Mouse (Mus musculus): ENCODE data around the gene Zfp688. TPM values are rescaled to one million over a fixed set of nuclear protein-coding genes. Genes with fewer than 3 reads are reported as not detected.
"Not testable (repeated sequence)": the region's sequence is repeated elsewhere in the genome, so short reads cannot be mapped to it uniquely, and the experiment has no call there.

Gene Zfp688
- total and polyA plus RNA-seq, 2 experiments from 2014 or later = 22.1 to 33.2 TPM

DNA sequence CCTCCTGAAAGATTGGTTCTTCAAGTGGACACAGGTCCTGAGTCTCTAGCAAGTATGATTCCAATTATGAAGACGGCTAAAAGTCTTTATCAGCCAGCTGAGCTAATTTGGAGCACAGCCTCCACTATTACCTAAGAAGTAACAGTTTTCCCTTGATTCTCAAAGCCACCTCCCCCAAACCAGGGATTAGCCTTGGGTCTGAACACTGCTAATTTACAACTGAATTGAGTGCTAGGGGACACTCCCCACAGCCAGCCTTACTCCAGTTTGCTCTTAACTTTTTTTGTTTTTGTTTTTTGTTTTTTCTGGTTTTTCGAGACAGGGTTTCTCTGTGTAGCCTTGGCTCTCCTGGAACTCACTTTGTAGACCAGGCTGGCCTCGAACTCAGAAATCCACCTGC is 43.3 kb upstream of the Zfp688 start:
- H3K27me3 ChIP-seq (ENCODE audit: insufficient read depth, low read length) = no peaks in the 10 kb centered on the region
- H3K4me3 ChIP-seq (ENCODE audit: low read length) = no peak overlapping the region
- H3K9me3 ChIP-seq (ENCODE audit: low read length) = no peaks in the 10 kb centered on the region
- H3K27ac ChIP-seq = no peak overlapping the region
- no peak overlapping the region for H3K9ac ChIP-seq (replicated peaks; ENCODE audit: low read length)
- no peak for TF ChIP-seq CTCF (IDR thresholded peaks at IDR 0.05; ENCODE audit: low read depth)
- H3K36me3 ChIP-seq (ENCODE audit: insufficient read depth, low read length) = peaks cover 5% of the 10 kb centered on the region; the same call in 1 of the 2 replicates
- DNase-seq (ENCODE audit: low spot score) = no peak
- H3K4me1 ChIP-seq (ENCODE audit: insufficient read depth, low read length) = 0 out of 2 replicates have a peak, but pooled peaks cover 4% of the 10 kb centered on the region
- WGBS = 97% methylated on average over 3 of the region's 3 CpGs
- ATAC-seq = no peak
- no peak overlapping the region for H3K4me2 ChIP-seq (ENCODE audit: low read depth, low read length)

DNA sequence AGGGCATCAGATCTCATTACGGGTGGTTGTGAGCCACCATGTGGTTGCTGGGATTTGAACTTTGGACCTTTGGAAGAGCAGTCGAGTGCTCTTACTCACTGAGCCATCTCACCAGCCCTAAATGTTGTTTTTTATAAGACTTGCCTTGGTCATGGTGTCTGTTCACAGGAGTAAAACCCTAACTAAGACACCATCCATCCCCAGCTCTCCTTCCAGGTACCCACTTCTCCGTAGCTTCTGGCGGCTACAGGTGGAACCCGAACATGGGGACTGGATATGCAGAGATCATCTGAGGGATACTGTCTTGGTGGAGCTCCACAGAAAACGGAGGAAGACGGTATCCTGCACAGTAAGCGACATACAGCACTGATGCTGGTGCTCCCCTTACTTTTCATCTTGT is 37.4 kb upstream of the Zfp688 start, which contains the start of gene Prr14:
Gene Prr14 (plus strand): TSS at position 301 of the 400 bp plus-strand sequence.
- H3K36me3 ChIP-seq (ENCODE audit: insufficient read depth, low read length); H3K9me3 ChIP-seq (ENCODE audit: low read length); H3K4me2 ChIP-seq (ENCODE audit: low read depth, low read length); H3K27me3 ChIP-seq (ENCODE audit: insufficient read depth, low read length); DNase-seq (ENCODE audit: low spot score); H3K9ac ChIP-seq (replicated peaks; ENCODE audit: low read length); H3K4me3 ChIP-seq (ENCODE audit: low read length); H3K4me1 ChIP-seq (ENCODE audit: insufficient read depth, low read length); H3K27ac ChIP-seq; ATAC-seq: not testable (repeated sequence)
- WGBS = 95% methylated on average over 8 of the region's 8 CpGs

- not testable (repeated sequence) for H3K27ac ChIP-seq; H3K36me3 ChIP-seq (ENCODE audit: insufficient read depth, low read length); ATAC-seq; H3K9ac ChIP-seq (replicated peaks; ENCODE audit: low read length); H3K4me1 ChIP-seq (ENCODE audit: insufficient read depth, low read length); H3K4me2 ChIP-seq (ENCODE audit: low read depth, low read length); H3K27me3 ChIP-seq (ENCODE audit: insufficient read depth, low read length); DNase-seq (ENCODE audit: low spot score); H3K9me3 ChIP-seq (ENCODE audit: low read length); H3K4me3 ChIP-seq (ENCODE audit: low read length)
- WGBS = 78% methylated on average over 3 of the region's 3 CpGs
These were observed 36.7 kb upstream of the Zfp688 start for GRCm38 (mm10) chr7:127458371-127459122.

- DNase-seq (ENCODE audit: low spot score) = no peak
- Histone ChIP-seq H3K4me3 (ENCODE audit: low read length) (no peak overlapping the region), H3K4me1 (ENCODE audit: insufficient read depth, low read length) (peaks cover 13% of the 10 kb centered on the region), H3K27ac (no peak overlapping the region), H3K9ac (replicated peaks; ENCODE audit: low read length) (no peak overlapping the region), H3K4me2 (ENCODE audit: low read depth, low read length) (no peak overlapping the region), H3K27me3 (ENCODE audit: insufficient read depth, low read length) (no peaks in the 10 kb centered on the region), H3K36me3 (ENCODE audit: insufficient read depth, low read length) (no peaks in the 10 kb centered on the region; the same call in 1 of the 2 replicates), H3K9me3 (ENCODE audit: low read length) (no peaks in the 10 kb centered on the region)
- no peak for ATAC-seq
- TF ChIP-seq CTCF (IDR thresholded peaks at IDR 0.05; ENCODE audit: low read depth) = no peak
- WGBS = 97% methylated on average over 7 of the region's 7 CpGs
These were observed 33.0 kb upstream of the Zfp688 start for GRCm38 (mm10) chr7:127454905-127455304.

DNA sequence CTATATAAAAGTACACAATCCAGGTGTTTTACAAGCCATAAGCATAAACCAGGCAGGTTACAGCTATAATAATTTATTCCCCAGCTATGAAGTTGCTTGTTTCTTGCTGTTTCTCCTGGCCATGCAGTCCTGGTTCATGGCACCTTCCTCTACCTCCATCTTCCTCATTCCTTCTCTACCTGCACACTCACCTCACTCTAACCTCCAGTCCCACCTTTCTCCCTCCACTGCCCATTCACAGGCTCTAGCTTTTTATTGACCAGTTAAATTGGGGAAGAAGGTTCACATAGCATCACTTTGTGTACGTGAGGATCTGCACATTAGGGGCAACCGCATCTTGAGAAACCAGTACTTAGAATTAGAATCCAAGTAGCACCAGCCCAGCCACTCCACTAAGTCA is 31.2 kb upstream of the Zfp688 start:
- no peak overlapping the region for H3K27ac ChIP-seq
- no peak for DNase-seq (ENCODE audit: low spot score)
- no peak for ATAC-seq
- H3K9me3 ChIP-seq (ENCODE audit: low read length) = no peaks in the 10 kb centered on the region
- no peaks in the 10 kb centered on the region; the same call in 1 of the 2 replicates for H3K36me3 ChIP-seq (ENCODE audit: insufficient read depth, low read length)
- 97% methylated on average over 2 of the region's 2 CpGs for WGBS
- no peak for TF ChIP-seq CTCF (IDR thresholded peaks at IDR 0.05; ENCODE audit: low read depth)
- H3K27me3 ChIP-seq (ENCODE audit: insufficient read depth, low read length) = no peaks in the 10 kb centered on the region
- no peak overlapping the region for H3K4me3 ChIP-seq (ENCODE audit: low read length)
- peaks cover 19% of the 10 kb centered on the region for H3K4me1 ChIP-seq (ENCODE audit: insufficient read depth, low read length)
- no peak overlapping the region for H3K4me2 ChIP-seq (ENCODE audit: low read depth, low read length)
- H3K9ac ChIP-seq (replicated peaks; ENCODE audit: low read length) = no peak overlapping the region

GRCm38 (mm10) chr7:127449966-127450365 is 28.1 kb upstream of the Zfp688 start:
- ATAC-seq (no peak), DNase-seq (ENCODE audit: low spot score) (no peak)
- peak overlapping the region; percentile 83 for H3K9ac ChIP-seq (replicated peaks; ENCODE audit: low read length)
- TF ChIP-seq CTCF (IDR thresholded peaks at IDR 0.05; ENCODE audit: low read depth) = no peak
- WGBS = 80% methylated on average over 7 of the region's 7 CpGs
- peak overlapping the region; percentile 92 for H3K4me2 ChIP-seq (ENCODE audit: low read depth, low read length)
- no peaks in the 10 kb centered on the region for H3K27me3 ChIP-seq (ENCODE audit: insufficient read depth, low read length)
- H3K36me3 ChIP-seq (ENCODE audit: insufficient read depth, low read length) = peaks cover 4% of the 10 kb centered on the region
- H3K27ac ChIP-seq = no peak overlapping the region
- H3K4me3 ChIP-seq (ENCODE audit: low read length) = peak overlapping the region; percentile 77
- peaks cover 19% of the 10 kb centered on the region for H3K4me1 ChIP-seq (ENCODE audit: insufficient read depth, low read length)
- H3K9me3 ChIP-seq (ENCODE audit: low read length) = no peaks in the 10 kb centered on the region

Measured in hindbrain, postnatal 0 days (tissue).